Mouse (Mus musculus): Measurements from ENCODE around the gene 1110008P14Rik.

DNA sequence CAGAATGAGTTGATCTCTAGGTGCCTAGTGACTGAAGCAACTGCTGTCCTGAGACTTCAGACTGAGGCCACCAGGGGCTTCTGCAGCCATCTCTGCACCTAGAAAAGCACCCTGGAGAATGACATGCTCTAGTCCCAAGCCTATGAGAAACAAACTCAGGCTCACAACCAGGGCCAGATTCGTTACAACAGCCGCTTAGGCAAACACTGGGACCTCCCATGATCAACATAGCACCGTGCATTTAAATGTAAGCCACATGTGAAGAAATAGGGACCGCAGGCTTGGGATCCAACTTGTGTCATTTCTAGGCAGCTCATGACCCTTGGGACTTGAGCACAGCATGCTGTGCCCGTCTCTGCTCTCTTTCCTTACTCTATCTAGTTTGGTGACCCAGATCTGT, 46.0 kb upstream of the 1110008P14Rik start:
- TF ChIP-seq POLR2A (IDR thresholded peaks at IDR 0.05; ENCODE audit: insufficient read depth, low read length): no peak
- TF ChIP-seq CTCF (IDR thresholded peaks at IDR 0.05; ENCODE audit: low read depth, low read length): no peak
- TF ChIP-seq EP300 (IDR thresholded peaks at IDR 0.05; ENCODE audit: insufficient read depth, low read depth, low read length): no peak

All from ES-Bruce4 (cell line).